Mouse (Mus musculus): ENCODE results near the gene Plch2. TPM values are rescaled to one million over a fixed set of nuclear protein-coding genes. Genes with fewer than 3 reads are reported as not detected.

Gene Plch2
- polyA plus RNA-seq (2011; ENCODE audit: insufficient read length, low read depth, missing spikeins): 0.12 and 0.23 TPM in 2 replicates

DNA sequence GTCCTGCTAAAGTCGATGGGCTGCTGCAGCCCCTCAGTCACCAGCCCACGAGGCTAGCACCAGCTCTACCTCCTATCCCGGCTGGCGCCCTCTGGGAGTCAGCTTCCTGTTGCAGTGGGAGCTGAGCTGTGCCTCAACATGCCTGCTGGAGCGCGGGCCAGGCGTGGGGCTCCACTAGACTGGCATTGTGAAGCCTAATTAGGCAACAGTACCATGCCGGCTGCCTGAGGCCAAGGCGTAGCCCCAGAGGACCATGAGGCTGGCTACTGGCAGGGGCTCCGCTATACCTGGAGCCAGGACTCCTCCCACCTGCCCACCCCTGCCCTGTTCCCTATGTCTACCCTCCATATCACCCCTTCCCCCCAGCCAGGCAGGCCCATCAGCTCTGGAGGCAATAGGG is at the start of gene Plch2:
Plch2 (minus strand) TSS at position 61 of the 400 bp plus-strand sequence.
- Histone ChIP-seq H3K4me3 (ENCODE audit: insufficient read depth, low read length) (no peak within 1 kb of the TSS), H3K27ac (ENCODE audit: insufficient read depth, low read length) (no peak within 1 kb of the TSS)

DNA sequence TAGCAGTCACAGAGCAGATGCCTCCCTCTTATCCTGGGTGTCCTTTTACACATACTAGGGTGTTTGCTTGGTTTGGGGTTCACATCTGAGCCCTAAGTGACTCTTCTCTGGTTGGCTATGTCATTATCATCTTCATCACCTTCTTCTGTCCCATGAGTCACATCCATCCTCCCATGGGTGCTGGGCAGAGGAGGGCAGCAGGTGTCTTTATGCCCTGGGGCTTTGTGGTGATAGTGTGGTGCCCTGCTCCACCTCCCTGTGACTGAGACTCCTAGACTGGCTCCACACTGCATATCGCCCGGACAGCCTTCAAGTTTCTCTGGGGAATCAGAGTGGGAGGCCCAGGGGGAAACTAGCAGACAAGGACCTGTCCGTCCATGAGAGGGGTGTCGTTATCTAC is 42.0 kb upstream of the Plch2 start:
- no peak overlapping the region for H3K4me3 ChIP-seq (ENCODE audit: insufficient read depth, low read length)
- no peak for TF ChIP-seq POLR2A (IDR thresholded peaks at IDR 0.05; ENCODE audit: low read depth, low read length)
- TF ChIP-seq CTCF (IDR thresholded peaks at IDR 0.05; ENCODE audit: borderline replicate concordance, insufficient read depth, low read length): no peak
- H3K4me1 ChIP-seq (ENCODE audit: control insufficient read depth, insufficient read depth, low read length): no peaks in the 10 kb centered on the region
- H3K27ac ChIP-seq (ENCODE audit: insufficient read depth, low read length): no peak overlapping the region

More for the DNA sequence above, at the start of gene Plch2:
- H3K4me1 ChIP-seq (ENCODE audit: control insufficient read depth, insufficient read depth, low read length): no peaks in the 10 kb centered on the region
- TF ChIP-seq CTCF (IDR thresholded peaks at IDR 0.05; ENCODE audit: borderline replicate concordance, insufficient read depth, low read length) (no peak), POLR2A (IDR thresholded peaks at IDR 0.05; ENCODE audit: low read depth, low read length) (no peak)

DNA sequence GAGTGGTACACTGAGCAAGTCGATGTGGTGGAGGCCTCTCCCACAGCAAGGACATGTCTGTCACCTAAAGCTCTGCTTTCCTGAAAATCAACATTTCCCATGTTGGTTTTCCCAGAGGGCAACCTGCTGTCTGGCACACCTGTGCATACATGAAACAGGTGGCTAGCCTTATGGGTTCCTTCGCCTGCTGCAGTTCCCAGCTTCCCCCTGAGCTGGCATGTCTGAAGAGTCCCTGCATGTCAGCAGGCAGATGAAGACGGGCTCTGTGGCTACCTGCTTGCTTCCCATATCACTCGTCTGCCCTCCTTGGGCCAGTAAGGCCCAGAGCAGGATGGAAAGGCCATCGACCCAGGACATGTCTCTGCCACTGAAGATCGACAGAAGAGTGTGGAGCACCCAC is 40.9 kb upstream of the Plch2 start:
- Histone ChIP-seq H3K27ac (ENCODE audit: insufficient read depth, low read length) (no peak overlapping the region), H3K4me1 (ENCODE audit: control insufficient read depth, insufficient read depth, low read length) (no peaks in the 10 kb centered on the region), H3K4me3 (ENCODE audit: insufficient read depth, low read length) (no peak overlapping the region)
- TF ChIP-seq CTCF (IDR thresholded peaks at IDR 0.05; ENCODE audit: borderline replicate concordance, insufficient read depth, low read length) (no peak), POLR2A (IDR thresholded peaks at IDR 0.05; ENCODE audit: low read depth, low read length) (no peak)

DNA sequence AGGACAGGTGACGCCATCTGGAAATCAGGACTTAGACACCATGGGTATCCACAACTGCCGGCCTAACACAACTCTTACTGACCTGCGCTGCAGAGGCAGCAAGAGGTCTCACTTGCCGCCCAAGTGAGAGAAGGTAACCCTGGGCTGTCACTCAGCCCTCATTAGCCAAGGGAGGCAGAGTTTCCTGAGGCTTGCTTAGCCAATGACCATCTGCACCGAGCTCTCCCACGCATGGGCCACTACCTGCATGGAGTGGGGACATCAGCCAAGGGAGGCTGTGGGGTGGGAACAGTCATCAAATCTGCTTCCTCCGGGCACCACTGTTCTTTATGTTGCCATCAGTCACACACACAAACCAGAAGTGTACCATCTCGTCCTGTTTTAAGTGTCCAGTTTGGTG is 39.4 kb upstream of the Plch2 start:
- TF ChIP-seq POLR2A (IDR thresholded peaks at IDR 0.05; ENCODE audit: low read depth, low read length) (no peak), CTCF (IDR thresholded peaks at IDR 0.05; ENCODE audit: borderline replicate concordance, insufficient read depth, low read length) (no peak)
- Histone ChIP-seq H3K4me1 (ENCODE audit: control insufficient read depth, insufficient read depth, low read length) (no peaks in the 10 kb centered on the region), H3K27ac (ENCODE audit: insufficient read depth, low read length) (no peak overlapping the region), H3K4me3 (ENCODE audit: insufficient read depth, low read length) (no peak overlapping the region)

DNA sequence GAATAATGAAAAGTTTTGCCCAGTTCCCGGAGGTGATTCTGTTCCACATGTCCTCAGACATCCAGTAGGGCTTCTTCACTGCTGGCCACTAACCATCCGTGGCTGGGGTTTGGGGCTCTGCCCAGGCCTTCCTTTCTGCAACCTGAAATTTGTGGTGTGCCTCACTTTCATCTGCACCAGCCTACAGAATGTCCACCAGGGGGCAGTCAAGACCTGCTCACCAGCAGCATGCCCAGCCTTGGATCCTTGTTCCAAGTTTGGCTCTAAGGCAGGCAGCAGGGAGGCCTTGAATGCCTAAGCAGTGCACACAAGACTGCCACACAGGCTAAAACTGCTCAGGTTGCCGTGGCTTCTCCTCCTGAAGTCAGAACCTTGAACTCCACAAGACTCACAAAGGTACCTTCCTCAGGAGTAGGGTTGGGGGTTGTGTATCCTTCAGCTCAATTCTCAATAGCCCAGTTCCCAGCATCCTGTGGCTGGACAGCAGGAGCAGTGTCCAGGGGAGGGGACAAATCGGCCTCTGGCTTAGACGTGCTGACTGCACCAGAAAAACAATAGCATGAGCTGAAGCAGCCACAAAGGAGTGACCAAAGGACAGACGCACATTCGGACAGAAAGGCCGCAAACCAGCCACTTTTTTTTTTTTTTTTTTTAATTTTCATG is 38.8 kb upstream of the Plch2 start:
- H3K4me3 ChIP-seq (ENCODE audit: insufficient read depth, low read length): no peak overlapping the region
- TF ChIP-seq CTCF (IDR thresholded peaks at IDR 0.05; ENCODE audit: borderline replicate concordance, insufficient read depth, low read length) (peak; percentile 93), POLR2A (IDR thresholded peaks at IDR 0.05; ENCODE audit: low read depth, low read length) (0 out of 2 replicates have a peak, but pooled peaks have one; percentile 29)
- H3K4me1 ChIP-seq (ENCODE audit: control insufficient read depth, insufficient read depth, low read length): no peaks in the 10 kb centered on the region
- H3K27ac ChIP-seq (ENCODE audit: insufficient read depth, low read length): 0 out of 2 replicates have a peak overlapping the region, but pooled peaks have one; percentile 10

DNA sequence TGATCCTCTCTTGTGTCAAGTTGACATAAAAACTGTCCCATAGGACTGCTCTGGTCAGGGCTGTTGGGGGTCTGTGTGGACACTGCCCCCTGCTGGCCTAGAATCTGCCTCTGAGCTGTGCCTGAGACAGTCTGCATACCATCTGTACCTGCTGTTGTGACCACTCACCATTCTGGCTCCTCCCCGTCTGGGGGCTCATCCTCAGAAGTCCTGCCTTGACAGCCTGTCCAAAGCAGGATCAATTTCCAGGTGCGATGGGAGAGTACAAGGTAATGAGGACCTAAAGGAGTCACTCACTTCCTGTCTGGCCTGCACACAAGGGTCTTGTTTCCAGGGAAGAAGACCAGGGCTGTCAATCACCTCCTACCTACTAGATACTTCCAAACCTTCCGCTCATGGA is 38.0 kb upstream of the Plch2 start:
- H3K4me3 ChIP-seq (ENCODE audit: insufficient read depth, low read length): no peak overlapping the region
- no peak overlapping the region for H3K27ac ChIP-seq (ENCODE audit: insufficient read depth, low read length)
- TF ChIP-seq POLR2A (IDR thresholded peaks at IDR 0.05; ENCODE audit: low read depth, low read length) (no peak), CTCF (IDR thresholded peaks at IDR 0.05; ENCODE audit: borderline replicate concordance, insufficient read depth, low read length) (peak; percentile 71)

DNA sequence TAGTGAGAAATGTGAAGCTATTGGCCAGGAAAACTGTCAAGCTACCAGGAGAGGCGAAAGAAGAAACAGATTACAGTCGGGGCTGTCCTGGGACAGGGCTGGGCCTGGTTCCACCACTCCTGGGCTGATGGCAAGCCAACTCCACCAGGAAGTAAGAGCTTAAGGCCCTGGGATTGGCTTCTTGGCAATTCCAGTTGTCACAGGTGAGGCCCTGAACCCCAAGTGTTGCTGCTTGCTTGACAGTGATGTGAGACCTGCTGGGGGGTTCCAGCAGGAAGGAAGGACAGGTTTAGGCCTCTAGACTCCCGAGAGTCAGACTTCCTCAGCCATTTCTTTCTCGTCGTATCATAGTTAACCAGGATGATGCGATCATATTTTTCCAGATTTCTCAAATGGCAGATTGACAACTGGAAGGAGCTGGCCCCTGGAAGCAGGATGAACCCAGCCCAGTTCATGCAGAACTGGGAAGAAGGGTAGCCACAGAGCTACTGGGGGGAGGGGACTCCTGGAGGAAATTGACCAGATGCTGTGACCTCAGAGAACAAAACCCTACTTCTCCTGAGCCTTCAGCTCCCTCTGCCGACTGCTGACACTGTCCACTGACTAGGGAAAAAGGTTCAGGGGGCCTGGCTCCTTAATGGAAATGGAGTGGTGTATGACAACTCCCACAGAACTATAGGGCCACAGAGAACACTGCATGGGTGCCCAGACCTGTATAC is 37.0 kb upstream of the Plch2 start:
- Histone ChIP-seq H3K27ac (ENCODE audit: insufficient read depth, low read length) (no peak overlapping the region), H3K4me1 (ENCODE audit: control insufficient read depth, insufficient read depth, low read length) (no peaks in the 10 kb centered on the region), H3K4me3 (ENCODE audit: insufficient read depth, low read length) (no peak overlapping the region)
- no peak for TF ChIP-seq CTCF (IDR thresholded peaks at IDR 0.05; ENCODE audit: borderline replicate concordance, insufficient read depth, low read length)
- TF ChIP-seq POLR2A (IDR thresholded peaks at IDR 0.05; ENCODE audit: low read depth, low read length): no peak

More for the DNA sequence above, 38.0 kb upstream of the Plch2 start:
- no peaks in the 10 kb centered on the region for H3K4me1 ChIP-seq (ENCODE audit: control insufficient read depth, insufficient read depth, low read length)

DNA sequence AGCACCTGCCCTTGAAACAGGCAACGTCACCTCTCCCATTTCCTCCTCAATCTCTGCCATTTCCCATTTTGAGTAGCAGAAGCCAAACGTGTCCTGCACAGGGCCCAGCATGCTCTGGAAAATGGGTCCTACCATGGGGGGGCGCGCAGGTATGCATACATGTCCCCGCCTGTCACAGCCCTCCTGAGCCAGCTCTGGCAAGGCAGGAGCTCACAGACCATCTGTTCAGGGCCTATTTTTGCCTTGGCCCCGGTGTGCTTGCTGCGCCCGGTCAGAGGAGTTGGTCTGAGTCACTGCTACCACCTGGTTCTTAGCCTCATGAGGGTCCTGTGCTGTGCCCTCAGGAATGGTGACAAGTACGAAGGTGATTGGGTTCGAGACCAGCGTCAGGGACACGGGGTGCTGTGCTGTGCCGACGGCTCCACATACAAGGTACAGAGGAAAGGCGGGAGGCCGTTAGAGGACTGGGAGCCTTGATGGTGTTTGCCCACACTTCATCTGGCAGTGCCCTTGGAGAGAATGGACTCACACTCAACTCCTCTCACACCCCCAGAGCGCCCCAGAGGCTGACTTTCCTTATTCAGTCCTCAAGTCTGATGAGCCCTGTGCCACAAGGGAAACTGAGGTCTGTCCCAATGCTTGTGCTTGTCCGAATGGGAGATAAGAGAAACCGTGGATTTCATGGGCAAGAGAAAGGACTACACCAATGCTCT is 36.3 kb upstream of the Plch2 start:
- TF ChIP-seq CTCF (IDR thresholded peaks at IDR 0.05; ENCODE audit: borderline replicate concordance, insufficient read depth, low read length) (no peak), POLR2A (IDR thresholded peaks at IDR 0.05; ENCODE audit: low read depth, low read length) (no peak)
- Histone ChIP-seq H3K27ac (ENCODE audit: insufficient read depth, low read length) (no peak overlapping the region), H3K4me3 (ENCODE audit: insufficient read depth, low read length) (no peak overlapping the region), H3K4me1 (ENCODE audit: control insufficient read depth, insufficient read depth, low read length) (no peaks in the 10 kb centered on the region)

DNA sequence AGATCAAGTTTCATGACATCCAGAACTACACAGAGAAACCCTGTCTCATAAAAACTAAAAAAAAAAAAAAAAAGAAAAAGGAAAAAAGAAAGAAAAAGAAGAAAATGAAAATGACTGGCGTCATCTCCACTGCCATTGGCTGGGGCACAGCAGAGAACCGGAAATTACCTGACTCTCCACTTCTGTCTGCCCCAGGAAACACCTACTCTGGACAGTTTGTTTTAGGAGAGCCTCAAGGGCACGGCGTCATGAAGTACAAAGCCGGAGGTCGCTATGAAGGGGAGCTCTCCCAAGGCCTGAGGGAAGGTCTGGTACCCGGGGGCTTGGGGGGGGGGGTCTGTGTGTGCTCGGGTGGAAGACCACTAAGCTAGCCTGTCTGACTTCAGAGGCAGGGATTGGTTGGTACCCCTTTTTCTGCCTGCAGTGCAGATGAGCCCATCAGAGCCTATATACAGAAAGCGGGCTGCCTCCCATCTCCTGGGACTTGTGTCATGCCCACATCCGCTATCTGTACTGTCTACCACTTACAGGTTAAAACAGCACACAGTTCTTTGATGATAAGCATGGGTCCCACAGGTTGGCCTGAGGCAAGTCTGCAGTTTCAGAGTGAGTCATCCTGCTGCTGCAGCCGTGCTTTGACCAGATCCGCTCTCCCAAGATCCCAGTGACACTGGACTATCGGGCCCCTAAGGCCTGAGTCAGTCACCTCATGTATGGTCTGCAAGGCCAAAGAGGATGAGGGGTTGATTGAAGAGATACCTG is 34.3 kb upstream of the Plch2 start:
- no peak overlapping the region for H3K27ac ChIP-seq (ENCODE audit: insufficient read depth, low read length)
- no peak overlapping the region for H3K4me3 ChIP-seq (ENCODE audit: insufficient read depth, low read length)
- no peak for TF ChIP-seq CTCF (IDR thresholded peaks at IDR 0.05; ENCODE audit: borderline replicate concordance, insufficient read depth, low read length)
- no peak for TF ChIP-seq POLR2A (IDR thresholded peaks at IDR 0.05; ENCODE audit: low read depth, low read length)
- H3K4me1 ChIP-seq (ENCODE audit: control insufficient read depth, insufficient read depth, low read length): no peaks in the 10 kb centered on the region

Measured in embryonic fibroblast, embryonic 13.5 days (primary cell).